Mouse (Mus musculus) heart, embryonic 16.5 days (tissue): Measurements from ENCODE around the gene Krtap28-13. TPM values are rescaled to one million over a fixed set of nuclear protein-coding genes. Genes with fewer than 3 reads are reported as not detected.

Source experiments
- ATAC-seq: fragments of 200-750 bp; cut with Nextera tagmentation; replicated peaks from 2 replicates; pipeline ENCODE4 v1.8.0; 2017; ENCODE audit warnings: moderate number of reproducible peaks; ENCODE audit not compliant: insufficient read depth, low FRiP score; ENCODE audit errors: extremely low read depth
- H3K27ac ChIP-seq: fragments of 300-500 bp; sonication (generic); 2 replicates; pipeline ENCODE4 v1.5.1; 2014; ENCODE audit warnings: mild to moderate bottlenecking, low read length, control low read depth, moderate library complexity
- H3K27me3 ChIP-seq: fragments of 300-500 bp; sonication (generic); 2 replicates; pipeline ENCODE4 v1.6.1; 2014; ENCODE audit warnings: low read length, mixed read lengths; ENCODE audit not compliant: control insufficient read depth, insufficient read depth
- H3K36me3 ChIP-seq: fragments of 300-500 bp; sonication (generic); 2 replicates; pipeline ENCODE4 v1.6.1; 2014; ENCODE audit not compliant: control insufficient read depth, insufficient read depth
- H3K4me1 ChIP-seq: fragments of 300-500 bp; sonication (generic); 2 replicates; pipeline ENCODE4 v1.6.1; 2014; ENCODE audit warnings: low read length, mixed read lengths; ENCODE audit not compliant: control insufficient read depth, insufficient read depth
- H3K4me2 ChIP-seq: fragments of 300-500 bp; sonication (generic); 2 replicates; pipeline ENCODE4 v1.6.1; 2014; ENCODE audit warnings: low read depth, mild to moderate bottlenecking, control low read depth, low read length
- H3K4me3 ChIP-seq: fragments of 300-500 bp; sonication (generic); 2 replicates; pipeline ENCODE4 v1.5.1; 2014; ENCODE audit warnings: mild to moderate bottlenecking, control low read depth, low read length
- H3K9ac ChIP-seq: fragments of 300-500 bp; sonication (generic); 2 replicates; pipeline ENCODE4 v1.6.1; 2014; ENCODE audit warnings: low read length, control low read depth
- H3K9me3 ChIP-seq: fragments of 300-500 bp; sonication (generic); replicated peaks from 2 replicates; pipeline ENCODE4 v1.6.1; 2016; ENCODE audit warnings: low read length; ENCODE audit not compliant: control insufficient read depth
- WGBS: fragments of 180-500 bp; shearing (Covaris S2); extraction: QIAGEN DNeasy Blood & Tissue Kit; methylation state at CpG from one replicate; pipeline ENCODE4 v1.1.7; 2014; 5-methylcytosine and 5-hydroxymethylcytosine counted together
- polyA plus RNA-seq: library from polyadenylated mRNA; unstranded; fragments of >200 nt; fragmentation: Nextera tagmentation; extraction: Ambion mirVana; gene quantifications from 2 replicates; pipeline ENCODE4 v1.2.1, GENCODE M21; 2015

Krtap28-13 gene
- polyA plus RNA-seq, 1 experiment from 2014 or later, result not detected

DNA sequence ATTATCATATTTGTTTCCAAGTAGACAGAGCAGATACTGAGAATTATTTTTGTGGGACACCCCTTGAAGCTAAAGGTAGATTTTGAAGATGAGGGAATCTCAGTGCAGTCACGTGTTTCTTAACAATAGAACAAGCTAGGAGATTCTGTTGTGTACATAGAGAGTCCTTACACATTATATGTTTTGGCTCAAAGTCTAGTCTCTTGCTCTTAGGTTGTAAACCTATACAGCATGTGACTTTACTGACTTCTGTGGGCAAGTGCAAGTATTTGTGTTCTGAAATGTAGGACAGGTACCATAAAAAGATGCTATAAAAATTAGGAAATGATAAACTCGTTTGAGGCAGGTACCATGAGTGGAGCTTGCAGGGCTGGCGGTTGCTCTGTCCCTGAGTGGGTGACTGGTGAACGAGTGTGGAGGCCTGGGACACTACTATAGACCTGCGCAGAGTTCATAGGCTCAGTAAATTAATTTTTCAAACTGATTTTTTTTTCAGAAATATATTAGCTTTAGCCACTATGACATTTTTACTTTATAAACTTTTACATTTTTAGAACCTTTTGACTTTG, 46.8 kb downstream of the Krtap28-13 start:
- 78% methylated on average over 5 of the region's 5 CpGs for WGBS

DNA sequence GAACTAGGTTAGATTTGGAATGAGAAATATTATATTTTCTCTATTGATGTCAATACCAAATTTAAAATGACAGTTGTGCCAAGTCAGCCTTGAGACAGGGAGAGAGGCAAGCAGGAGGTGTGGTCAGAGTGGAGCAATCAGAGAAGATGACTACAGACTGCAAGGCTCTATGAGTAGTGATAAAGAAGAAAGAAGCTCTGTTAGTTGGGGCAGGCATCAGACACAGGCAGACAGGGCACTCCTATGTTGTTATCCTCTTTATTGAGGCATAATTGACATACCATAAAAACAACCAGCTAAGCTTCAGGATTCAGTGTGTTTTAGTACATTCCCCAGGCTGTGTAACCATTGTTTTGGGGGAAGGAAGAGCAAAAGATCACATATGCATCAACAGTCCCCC, 50.3 kb downstream of the Krtap28-13 start:
- Histone ChIP-seq H3K4me3 (no peak overlapping the region), H3K27me3 (no peaks in the 10 kb centered on the region), H3K27ac (no peak overlapping the region), H3K9ac (no peak overlapping the region), H3K4me2 (no peak overlapping the region), H3K9me3 (no peaks in the 10 kb centered on the region), H3K36me3 (no peaks in the 10 kb centered on the region), H3K4me1 (no peaks in the 10 kb centered on the region)
- ATAC-seq, result no peak

More for the DNA sequence above, 46.8 kb downstream of the Krtap28-13 start:
- ATAC-seq, result no peak
- Histone ChIP-seq H3K36me3 (no peaks in the 10 kb centered on the region), H3K4me1 (no peaks in the 10 kb centered on the region), H3K4me2 (no peak overlapping the region), H3K4me3 (no peak overlapping the region), H3K27me3 (no peaks in the 10 kb centered on the region), H3K9ac (no peak overlapping the region), H3K27ac (no peak overlapping the region), H3K9me3 (no peaks in the 10 kb centered on the region)

Other genes with a start within 250 kb of the Krtap28-13 start
- gene Agfg1, start 221.4 kb upstream of the Krtap28-13 start, polyA plus RNA-seq, result 30.0 and 30.4 TPM in 2 replicates
- gene A030005L19Rik, start 147.6 kb upstream of the Krtap28-13 start, polyA plus RNA-seq, result not detected in 2 replicates
- gene A030014E15Rik, start 136.0 kb upstream of the Krtap28-13 start, polyA plus RNA-seq, result not detected in 2 replicates
- not detected in 2 replicates for gene Gm6217, start 129.5 kb upstream of the Krtap28-13 start, polyA plus RNA-seq
- gene A030003K21Rik, start 117.5 kb upstream of the Krtap28-13 start, polyA plus RNA-seq, result not detected in 2 replicates
- not detected in 2 replicates for gene Gm7544, start 104.9 kb upstream of the Krtap28-13 start, polyA plus RNA-seq
- not detected in 2 replicates for gene Gm47955, start 100.6 kb upstream of the Krtap28-13 start, polyA plus RNA-seq
- gene Gm47959, start 60.4 kb upstream of the Krtap28-13 start, polyA plus RNA-seq, result not detected in 2 replicates
- gene Slc19a3, start 22.5 kb upstream of the Krtap28-13 start, polyA plus RNA-seq, result 2.0 and 2.2 TPM in 2 replicates
- not detected in 2 replicates for gene Krtap28-10, start 18.4 kb upstream of the Krtap28-13 start, polyA plus RNA-seq
- gene Gm47969, start 16.0 kb upstream of the Krtap28-13 start, polyA plus RNA-seq, result not detected in 2 replicates
- not detected in 2 replicates for gene A030005K14Rik, start 1.6 kb upstream of the Krtap28-13 start, polyA plus RNA-seq
- not detected in 2 replicates for gene Ccl20, start 55.8 kb downstream of the Krtap28-13 start, polyA plus RNA-seq
- 0.25 and 0.41 TPM in 2 replicates for gene Daw1, start 98.8 kb downstream of the Krtap28-13 start, polyA plus RNA-seq